Mouse (Mus musculus) C2C12 (cell line): ENCODE results near the gene Cnnm2. TPM values are rescaled to one million over a fixed set of nuclear protein-coding genes. Genes with fewer than 3 reads are reported as not detected.

Experiments
- H3K27me3 ChIP-seq: one replicate; pipeline ENCODE4 v1.6.1; 2011; ENCODE audit not compliant: control insufficient read depth, insufficient read depth, insufficient read length
- H3K36me3 ChIP-seq: one replicate; pipeline ENCODE4 v1.6.1; 2011; ENCODE audit not compliant: control insufficient read depth, insufficient read depth
- H3K4me3 ChIP-seq: one replicate; pipeline ENCODE4 v1.5.1; 2011; ENCODE audit warnings: mild to moderate bottlenecking, control low read depth; ENCODE audit not compliant: poor library complexity, insufficient read depth, severe bottlenecking
- H3K79me2 ChIP-seq: one replicate; pipeline ENCODE4 v1.6.1; 2011; ENCODE audit not compliant: control insufficient read depth, insufficient read depth
- H3K79me3 ChIP-seq: one replicate; pipeline ENCODE4 v1.6.1; 2011; ENCODE audit warnings: low read depth, control low read depth
- H3ac ChIP-seq: one replicate; pipeline ENCODE3; 2011; ENCODE audit warnings: low read depth; ENCODE audit not compliant: control insufficient read depth, insufficient read length
- CEBPB ChIP-seq: IDR thresholded peaks from one replicate; pipeline ENCODE4 v1.6.1; 2011; ENCODE audit warnings: low read depth, mild to moderate bottlenecking, control low read depth, moderate library complexity
- CTCF ChIP-seq: IDR thresholded peaks from one replicate; pipeline ENCODE4 v1.5.1; 2011; ENCODE audit not compliant: control insufficient read depth, insufficient read depth, insufficient read length
- FOSL1 ChIP-seq: IDR thresholded peaks from one replicate; pipeline ENCODE4 v1.8.0; 2011; ENCODE audit warnings: mild to moderate bottlenecking, low read length; ENCODE audit not compliant: poor library complexity, insufficient read depth, severe bottlenecking
- MAX ChIP-seq: IDR thresholded peaks from one replicate; pipeline ENCODE4 v1.6.1; 2011; ENCODE audit warnings: mild to moderate bottlenecking, control low read depth
- MYOD1 ChIP-seq: IDR thresholded peaks from one replicate; pipeline ENCODE4 v1.6.1; 2011; ENCODE audit warnings: low read depth; ENCODE audit not compliant: control insufficient read depth, insufficient read length
- MYOG ChIP-seq: IDR thresholded peaks from one replicate; pipeline ENCODE4 v1.6.1; 2011; ENCODE audit not compliant: control insufficient read depth, insufficient read length; ENCODE audit errors: extremely low read depth
- USF1 ChIP-seq: IDR thresholded peaks from one replicate; pipeline ENCODE4 v1.6.1; 2011; ENCODE audit warnings: low read depth, mild to moderate bottlenecking, control low read depth, moderate library complexity
- polyA plus RNA-seq: library from polyadenylated mRNA; unstranded; fragments of >200 nt; fragmentation: generic; extraction: Trizol; gene quantifications from one replicate; pipeline ENCODE4 v1.2.1, GENCODE M21; 2012; ENCODE audit warnings: missing spikeins

Gene Cnnm2
- polyA plus RNA-seq, 1 experiment = 4.1 TPM

DNA sequence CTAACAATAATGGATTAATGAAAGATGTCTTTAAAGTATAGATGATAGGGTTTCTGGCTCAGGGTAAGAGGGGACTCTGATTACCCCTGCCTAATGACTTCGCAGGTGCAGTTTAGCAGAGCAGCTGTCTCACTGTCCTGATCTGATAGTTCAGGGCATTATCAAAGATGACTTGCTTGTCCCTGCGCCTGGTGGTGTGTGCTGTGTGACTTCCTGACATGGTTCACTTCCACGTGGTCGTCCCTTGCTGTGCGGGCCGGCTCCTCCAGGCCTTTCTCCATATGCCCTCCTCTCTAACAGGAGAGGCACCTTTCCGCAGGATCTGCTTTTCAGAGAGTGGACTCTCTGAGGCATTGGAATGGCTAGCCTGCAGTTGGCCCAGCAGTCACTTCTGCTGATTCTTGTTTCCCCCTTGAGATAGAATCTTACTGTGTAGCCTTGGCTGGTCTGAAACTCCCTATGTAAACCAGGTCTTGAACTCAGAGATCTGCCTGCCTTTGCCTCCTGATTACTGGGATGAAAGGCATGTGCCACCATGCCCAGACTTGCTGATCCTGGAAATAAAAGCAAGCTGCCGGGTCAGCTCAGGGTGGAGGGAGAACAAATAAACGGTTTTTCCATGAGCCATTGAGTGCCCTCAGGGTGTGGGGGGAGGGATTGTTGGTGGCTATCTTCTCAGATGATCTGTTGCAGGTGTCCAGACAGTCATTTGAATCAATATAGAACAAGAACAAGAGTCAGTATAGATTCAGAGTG lies 44.7 kb downstream of the Cnnm2 start:
- Histone ChIP-seq H3ac (no peak overlapping the region), H3K36me3 (no peaks in the 10 kb centered on the region)
- TF ChIP-seq MYOG (no peak), MAX (no peak), MYOD1 (no peak), CTCF (no peak), FOSL1 (no peak), CEBPB (no peak), USF1 (no peak)

DNA sequence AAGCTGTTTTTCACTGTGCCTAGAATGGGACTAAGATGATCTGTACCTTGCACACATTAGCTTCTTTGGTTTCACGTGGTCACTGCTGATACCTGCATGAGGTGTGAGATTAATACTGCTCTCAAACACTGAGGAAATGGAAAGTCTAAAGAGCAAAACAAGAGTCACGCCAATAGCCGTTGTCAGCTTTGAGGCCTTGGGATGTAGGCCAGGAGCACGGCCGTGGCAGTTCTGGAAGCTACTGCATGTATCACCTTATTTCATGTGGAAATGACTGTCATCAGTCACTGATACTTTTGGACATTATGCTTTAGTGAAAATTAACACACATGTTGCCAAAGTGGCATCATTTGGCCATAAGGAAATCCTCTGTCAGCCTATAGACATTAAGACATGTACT lies 46.9 kb downstream of the Cnnm2 start:
- TF ChIP-seq MYOD1 (no peak), MAX (no peak), USF1 (no peak), MYOG (no peak), FOSL1 (no peak)
- Histone ChIP-seq H3K4me3 (no peak overlapping the region), H3K79me3 (no peaks in the 10 kb centered on the region), H3K36me3 (no peaks in the 10 kb centered on the region), H3ac (no peak overlapping the region), H3K27me3 (no peaks in the 10 kb centered on the region), H3K79me2 (no peaks in the 10 kb centered on the region)

More for the DNA sequence above, 44.7 kb downstream of the Cnnm2 start:
- H3K27me3 ChIP-seq = no peaks in the 10 kb centered on the region
- H3K79me3 ChIP-seq = no peaks in the 10 kb centered on the region
- no peaks in the 10 kb centered on the region for H3K79me2 ChIP-seq
- H3K4me3 ChIP-seq = no peak overlapping the region

DNA sequence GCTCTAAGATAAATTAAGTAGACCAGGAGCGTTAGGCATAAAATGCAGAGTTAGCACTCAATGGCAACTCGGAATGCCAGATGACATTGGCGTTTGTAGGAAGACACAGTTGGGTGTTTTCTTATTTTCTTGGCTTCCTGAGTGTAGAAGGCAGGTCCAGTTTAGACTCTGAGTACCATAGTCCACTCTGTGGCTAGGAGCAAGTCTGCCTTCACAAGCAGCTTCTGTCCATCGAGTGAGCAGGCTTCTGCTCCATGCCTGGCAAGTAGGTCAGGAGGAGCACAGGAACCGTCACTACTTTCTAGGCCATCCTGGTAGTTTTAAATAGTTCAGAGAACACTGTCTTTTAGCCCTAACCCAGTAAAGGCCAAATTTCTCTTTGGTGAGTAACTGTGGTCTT lies 47.6 kb downstream of the Cnnm2 start:
- no peaks in the 10 kb centered on the region for H3K79me2 ChIP-seq
- H3ac ChIP-seq = no peak overlapping the region
- no peak for TF ChIP-seq CEBPB
- TF ChIP-seq FOSL1 = no peak
- no peak for TF ChIP-seq MAX
- TF ChIP-seq CTCF = no peak
- no peak for TF ChIP-seq MYOG
- TF ChIP-seq MYOD1 = no peak
- no peak for TF ChIP-seq USF1
- H3K79me3 ChIP-seq = no peaks in the 10 kb centered on the region
- no peak overlapping the region for H3K4me3 ChIP-seq
- no peaks in the 10 kb centered on the region for H3K36me3 ChIP-seq
- no peaks in the 10 kb centered on the region for H3K27me3 ChIP-seq

DNA sequence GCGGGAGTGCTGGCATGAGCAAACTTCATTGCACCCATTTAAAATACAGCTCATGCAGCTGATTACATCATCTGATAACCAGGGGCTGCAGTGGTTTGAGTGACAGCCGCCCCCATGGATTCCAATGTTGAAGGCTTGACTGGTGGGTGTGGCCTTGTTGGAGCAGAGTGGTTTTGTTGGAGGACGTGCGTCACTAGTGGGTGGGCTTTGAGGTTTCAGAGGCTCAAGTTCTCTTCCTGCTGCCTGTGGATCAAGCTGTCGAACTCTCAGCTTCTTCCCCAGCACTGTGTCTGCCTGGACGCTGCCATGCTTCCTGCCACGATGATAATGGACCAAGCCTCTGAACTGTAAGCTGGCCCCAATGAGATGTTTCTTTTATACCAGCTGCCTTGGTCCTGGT lies 57.9 kb downstream of the Cnnm2 start:
- no peaks in the 10 kb centered on the region for H3K79me2 ChIP-seq
- H3K36me3 ChIP-seq = no peaks in the 10 kb centered on the region
- no peaks in the 10 kb centered on the region for H3K27me3 ChIP-seq
- H3K79me3 ChIP-seq = peaks cover 1% of the 10 kb centered on the region
- H3K4me3 ChIP-seq = no peak overlapping the region
- H3ac ChIP-seq = no peak overlapping the region
- TF ChIP-seq CEBPB (peak; percentile 16), USF1 (no peak), FOSL1 (no peak), CTCF (no peak)

DNA sequence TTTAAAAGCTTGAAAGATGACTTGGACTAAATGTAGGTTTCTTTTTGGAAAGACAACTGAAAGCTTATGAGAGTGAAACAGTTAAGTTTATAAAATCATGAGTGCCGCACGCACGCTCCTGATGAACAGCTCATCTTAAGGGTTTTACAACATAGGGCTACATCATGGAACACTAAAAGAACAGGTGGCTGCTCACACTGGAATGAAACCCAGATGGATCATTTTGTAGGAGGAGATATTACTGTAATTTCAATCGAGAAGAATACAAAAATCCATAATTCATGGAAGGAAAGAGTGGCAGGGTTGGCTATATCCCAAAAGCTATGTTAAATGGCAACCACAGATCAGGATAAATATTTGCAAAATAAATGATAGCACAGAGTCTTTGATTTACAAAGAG lies 61.1 kb downstream of the Cnnm2 start:
- Histone ChIP-seq H3ac (no peak overlapping the region), H3K79me3 (peaks cover 1% of the 10 kb centered on the region)

More for the DNA sequence above, 61.1 kb downstream of the Cnnm2 start:
- Histone ChIP-seq H3K27me3 (no peaks in the 10 kb centered on the region), H3K4me3 (no peak overlapping the region), H3K79me2 (no peaks in the 10 kb centered on the region), H3K36me3 (no peaks in the 10 kb centered on the region)
- no peak for TF ChIP-seq MYOG
- no peak for TF ChIP-seq MAX
- no peak for TF ChIP-seq USF1
- no peak for TF ChIP-seq FOSL1
- TF ChIP-seq CTCF = no peak
- TF ChIP-seq MYOD1 = no peak
- TF ChIP-seq CEBPB = no peak
